Mouse (Mus musculus) lung, postnatal 36 days (tissue): Measurements from ENCODE around the gene Cnot10.

Source experiments
- DNase-seq: peaks from one replicate; pipeline ENCODE4 v3.0.0; 2022; ENCODE audit warnings: mixed read lengths

The Cnot10 gene

DNA sequence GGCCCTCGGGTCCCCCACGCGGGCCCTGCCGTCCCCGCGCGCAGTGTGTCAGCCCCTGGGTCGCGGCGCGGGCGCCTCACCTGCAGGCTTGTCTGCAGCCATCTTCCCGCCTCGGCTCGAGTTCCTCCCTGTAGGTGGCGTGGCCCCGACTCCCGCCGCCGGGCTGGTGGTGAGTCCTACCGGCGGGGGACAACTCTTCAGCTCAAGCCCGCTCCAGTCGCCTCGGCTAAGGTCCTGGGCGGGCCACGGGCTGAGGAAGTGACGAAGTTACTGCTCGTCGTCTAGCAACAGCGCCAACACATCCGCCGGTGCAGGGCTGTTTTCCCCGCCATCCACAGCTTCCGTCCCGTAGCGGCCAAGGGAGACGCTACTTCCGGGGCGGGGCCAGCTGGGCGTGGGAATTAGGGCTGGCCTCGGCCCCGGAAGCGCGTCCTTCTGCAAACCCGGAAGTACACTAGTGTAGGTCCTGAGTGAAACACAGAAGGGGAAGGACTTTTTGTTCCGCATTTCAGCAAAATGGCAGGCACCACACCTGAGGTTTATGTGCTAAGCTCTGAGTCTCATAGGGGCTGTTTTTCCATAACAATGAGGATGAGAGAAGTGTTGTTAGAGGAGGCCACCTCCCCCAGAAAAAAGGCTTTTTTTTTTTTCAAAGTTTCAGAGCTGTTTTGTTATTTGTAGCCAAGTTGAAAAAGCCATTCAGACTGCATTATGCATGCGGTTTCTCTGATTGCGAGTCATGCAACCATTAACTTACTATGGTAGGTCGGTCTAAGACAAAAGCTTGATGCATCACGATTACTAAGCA, at the start of gene Cnot10:
Cnot10 (minus strand) TSS at position 346 of the 808 bp plus-strand sequence.
- DNase-seq: peak; percentile 99

DNA sequence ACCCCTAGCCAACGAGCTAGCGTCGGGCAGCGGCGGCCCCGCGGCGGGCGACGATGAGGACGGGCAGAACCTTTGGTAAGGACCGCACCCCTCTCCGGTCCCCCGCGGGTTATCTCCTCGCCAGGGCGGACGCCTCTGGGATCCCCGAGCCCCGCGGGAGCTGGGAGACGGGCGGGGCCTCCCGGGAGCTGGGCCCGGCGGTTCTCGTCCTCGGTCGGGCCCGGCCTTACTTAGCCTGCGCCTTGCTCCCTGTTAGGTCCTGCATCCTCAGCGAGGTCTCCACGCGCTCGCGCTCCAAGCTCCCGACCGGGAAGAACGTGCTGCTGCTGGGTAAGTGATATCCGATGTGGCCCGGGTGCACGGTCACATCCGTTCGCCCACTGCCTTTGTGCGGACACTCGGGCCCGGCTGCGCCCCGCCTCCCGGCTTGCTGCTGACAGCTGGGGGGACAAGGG, 49.0 kb upstream of the Cnot10 start:
- peak; percentile 37 for DNase-seq

DNA sequence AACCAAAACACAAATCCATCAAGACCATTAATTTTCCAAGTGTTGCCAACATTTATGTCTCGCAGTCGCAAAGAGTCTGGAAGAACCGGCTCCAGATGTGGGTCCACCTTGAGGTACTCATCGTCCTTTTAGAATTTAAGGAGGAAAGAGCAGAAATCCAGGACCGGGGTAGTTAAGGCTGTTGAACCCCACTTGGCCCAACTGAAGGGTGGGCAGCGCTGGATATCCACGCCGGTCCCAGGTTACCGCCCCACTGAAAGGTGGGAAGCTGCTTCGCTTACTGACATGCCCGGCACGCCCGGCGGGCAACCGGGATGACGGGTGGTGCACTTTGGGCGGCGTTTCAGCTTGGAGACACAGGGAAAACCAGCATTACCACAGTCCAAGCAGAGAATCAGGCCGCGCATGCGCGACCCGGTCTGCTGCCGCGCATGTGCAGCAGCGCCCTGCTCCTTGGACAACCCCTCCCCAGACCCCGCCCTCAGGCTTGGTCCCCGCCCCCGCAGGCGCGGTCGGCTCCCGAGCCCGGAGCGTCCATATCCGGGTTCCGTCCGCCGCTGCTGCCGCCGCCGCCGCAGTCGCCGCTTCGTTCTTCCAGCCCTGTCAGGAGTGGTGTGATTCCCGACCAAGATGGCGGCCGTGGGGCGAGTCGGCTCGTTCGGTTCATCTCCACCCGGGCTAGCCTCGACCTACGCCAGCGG, 48.4 kb upstream of the Cnot10 start, which contains the start of gene Dync1li1:
Dync1li1 (plus strand) TSS at position 539 of the 701 bp plus-strand sequence.
- peak; percentile 98 for DNase-seq

DNA sequence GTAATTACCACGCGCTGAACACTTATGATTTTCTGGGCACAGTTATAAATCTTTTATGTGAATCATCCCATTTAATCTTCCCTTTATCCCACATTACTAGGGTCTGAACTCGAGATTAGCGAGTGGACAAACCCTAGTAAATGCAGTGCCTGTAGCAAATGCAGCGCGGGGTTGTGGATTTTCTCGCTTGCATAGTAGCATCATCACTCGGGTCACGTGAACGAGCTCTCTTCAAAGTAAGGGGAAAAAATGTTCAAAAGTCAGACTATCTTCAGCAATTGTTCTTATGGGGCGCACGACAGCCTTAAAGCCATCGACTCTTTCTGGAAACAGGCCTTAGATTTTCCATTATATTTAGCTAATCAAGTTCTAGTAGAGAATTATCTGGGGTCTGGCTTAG, 47.7 kb upstream of the Cnot10 start:
- DNase-seq: no peak

- DNase-seq: no peak
Measured at GRCm38 (mm10) chr9:114686245-114686644, 46.3 kb upstream of the Cnot10 start.

DNA sequence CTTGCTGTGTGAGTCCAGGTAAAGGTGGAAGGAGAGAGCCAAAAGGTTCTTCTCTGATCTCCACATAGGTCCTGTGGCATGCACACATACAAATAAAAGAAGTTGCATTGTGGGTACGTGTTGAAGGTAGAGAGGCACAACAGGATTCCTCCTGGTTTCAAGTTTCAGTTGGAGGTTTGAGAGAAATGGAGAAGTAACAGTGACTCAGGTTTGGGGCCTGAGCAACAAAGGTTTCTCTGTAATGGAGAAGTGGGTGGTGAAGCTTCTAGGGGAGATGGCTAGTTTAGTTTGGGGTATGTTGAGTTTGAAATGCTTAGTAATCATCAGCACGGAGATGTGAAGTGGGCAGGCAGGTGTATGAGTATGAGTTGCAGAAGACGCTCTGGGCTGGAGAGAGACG, 42.2 kb upstream of the Cnot10 start:
- no peak for DNase-seq

- DNase-seq: no peak
Measured at GRCm38 (mm10) chr9:114680531-114680930, 40.5 kb upstream of the Cnot10 start.

- DNase-seq: no peak
Measured at GRCm38 (mm10) chr9:114679944-114680343, 40.0 kb upstream of the Cnot10 start.

- no peak for DNase-seq
Measured at GRCm38 (mm10) chr9:114678576-114678975, 38.6 kb upstream of the Cnot10 start.

DNA sequence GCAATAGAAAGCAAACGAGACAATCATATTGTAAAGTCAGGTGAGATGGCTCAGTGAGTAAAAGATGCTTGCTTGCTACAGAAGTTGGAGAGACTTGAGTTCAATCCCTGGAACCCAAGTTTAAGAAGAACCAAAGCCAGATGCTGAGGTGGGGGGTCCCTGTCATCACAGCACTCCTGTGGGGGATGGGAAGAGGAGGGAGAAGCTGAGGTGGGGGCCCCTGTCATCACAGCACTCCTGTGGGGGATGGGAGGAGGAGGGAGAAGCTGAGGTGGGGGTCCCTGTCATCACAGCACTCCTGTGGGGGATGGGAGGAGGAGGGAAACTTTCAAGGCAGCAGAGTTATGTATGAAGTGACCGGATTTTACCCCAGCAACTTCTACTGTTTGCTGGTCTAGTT, 33.6 kb upstream of the Cnot10 start:
- no peak for DNase-seq

- no peak for DNase-seq
Measured at GRCm38 (mm10) chr9:114672703-114673561, 32.9 kb upstream of the Cnot10 start.

GRCm38 (mm10) chr9:114671946-114672345, 32.0 kb upstream of the Cnot10 start:
- DNase-seq: no peak

DNA sequence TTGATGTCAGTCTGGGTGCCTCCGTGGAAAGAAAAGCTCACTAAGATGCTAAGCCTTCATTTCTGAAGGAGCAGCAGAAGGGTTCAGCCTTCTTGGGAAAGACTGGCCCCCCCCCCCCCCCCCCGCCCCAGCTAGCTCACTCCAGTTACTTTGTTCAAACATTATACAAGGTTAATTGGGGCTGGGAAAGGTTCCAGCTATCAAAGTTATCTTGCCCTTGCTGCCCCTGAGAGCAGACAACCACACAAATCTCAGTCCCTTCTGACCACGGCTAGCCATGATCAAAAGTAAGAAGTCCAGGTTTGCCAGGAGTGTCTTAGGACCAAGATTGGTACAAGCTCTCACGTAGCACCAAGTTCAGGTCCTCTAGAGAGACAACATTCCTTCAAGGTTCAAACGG, 29.0 kb upstream of the Cnot10 start:
- no peak for DNase-seq

GRCm38 (mm10) chr9:114668047-114668446, 28.1 kb upstream of the Cnot10 start:
- DNase-seq: no peak

DNA sequence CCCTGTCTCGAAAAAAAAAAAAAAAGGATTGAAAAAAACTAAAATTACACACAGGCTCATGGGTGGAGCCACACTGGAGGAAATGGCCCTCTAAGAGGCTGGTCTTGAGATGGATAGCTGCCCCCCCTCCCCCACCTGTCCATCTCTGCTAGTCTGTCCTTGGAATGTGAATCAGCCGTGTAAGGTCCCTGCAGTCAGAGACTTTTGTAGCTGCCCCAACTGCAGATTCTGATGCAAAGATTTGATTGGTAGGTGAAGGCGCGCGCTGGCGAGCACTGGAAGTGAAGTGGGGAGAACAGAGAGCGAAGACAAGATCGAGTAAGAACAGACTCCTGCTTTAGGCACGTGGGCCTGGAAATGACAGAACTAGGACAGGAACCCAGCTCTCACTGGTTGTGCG, 26.9 kb upstream of the Cnot10 start:
- no peak for DNase-seq

DNA sequence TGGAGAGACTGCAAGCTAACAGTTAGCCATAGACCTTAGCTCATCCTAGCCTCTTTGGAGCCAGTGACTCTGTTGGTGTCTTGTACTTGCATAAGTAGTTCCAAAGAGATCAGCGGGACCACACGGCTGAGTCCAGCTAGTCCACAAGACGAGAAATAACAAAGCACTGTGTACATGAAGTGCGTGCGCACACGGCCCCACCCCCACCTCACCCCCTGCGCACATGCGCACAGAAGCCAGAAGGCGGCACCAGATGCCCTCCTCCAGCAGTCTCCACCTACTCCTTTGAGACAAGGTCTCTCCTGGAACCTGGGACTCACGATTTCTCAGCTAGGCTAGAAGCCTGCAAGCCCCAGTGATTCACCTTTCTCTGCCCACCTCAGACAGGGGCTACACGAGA, 23.8 kb upstream of the Cnot10 start:
- no peak for DNase-seq

GRCm38 (mm10) chr9:114661991-114662390, 22.0 kb upstream of the Cnot10 start:
- no peak for DNase-seq

DNA sequence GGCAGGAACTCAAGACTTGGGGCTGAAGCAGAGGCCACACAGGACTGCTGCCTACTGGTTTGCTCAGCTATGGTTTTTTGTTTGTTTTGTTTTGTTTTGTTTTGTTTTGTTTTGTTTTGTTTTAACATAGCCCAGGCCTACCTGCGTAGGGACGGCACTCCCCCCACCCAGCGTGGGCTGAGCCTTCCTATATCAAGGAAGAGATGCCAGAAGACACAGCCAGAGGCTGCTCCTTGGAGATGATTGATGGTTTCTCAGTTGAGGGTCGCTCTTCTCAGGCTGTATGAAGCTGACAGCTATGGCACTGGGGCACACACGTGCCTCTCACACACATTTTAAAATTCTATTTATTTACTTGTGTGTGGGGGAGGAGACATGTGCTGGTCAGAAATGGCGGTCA, 21.0 kb upstream of the Cnot10 start:
- DNase-seq: no peak

DNA sequence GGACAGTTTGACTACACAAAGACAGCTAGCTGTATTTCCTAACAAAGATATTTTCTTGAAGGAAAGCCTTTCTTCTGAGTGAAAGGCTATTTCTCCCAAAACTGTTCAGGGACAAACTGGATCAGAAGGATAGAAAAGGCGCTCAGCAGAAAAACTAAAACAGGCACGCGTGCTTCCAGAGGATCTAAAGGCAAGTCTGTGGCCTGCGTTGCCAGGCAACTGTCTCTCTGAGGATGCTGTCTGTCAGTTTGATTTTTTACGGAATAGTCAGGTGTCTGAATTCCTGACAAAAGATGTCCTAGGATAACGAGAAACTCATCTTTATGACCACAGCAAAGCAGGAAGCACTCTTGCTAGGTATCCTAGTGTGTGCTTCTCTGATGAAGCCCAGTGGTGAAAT, 20.5 kb upstream of the Cnot10 start:
- DNase-seq: no peak

DNA sequence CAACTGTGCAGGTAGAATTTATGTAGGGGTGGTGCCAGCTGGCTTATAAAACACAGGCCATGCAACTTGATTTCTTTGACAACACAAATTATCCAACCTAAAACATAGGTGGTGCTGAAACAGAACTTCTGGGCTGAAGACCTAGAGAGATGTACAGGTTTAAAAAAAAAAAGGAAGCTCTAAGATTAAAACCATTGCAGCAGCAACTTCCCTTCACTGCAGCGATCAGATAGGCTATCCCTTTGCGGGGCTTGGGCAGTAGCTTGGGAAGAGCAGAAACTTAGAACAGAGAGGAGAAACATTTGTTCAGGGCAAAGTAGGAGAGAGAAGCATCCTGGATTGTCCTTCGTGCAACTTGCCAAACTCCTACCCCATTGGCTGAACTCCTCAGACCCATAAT, 16.7 kb upstream of the Cnot10 start:
- DNase-seq: no peak

GRCm38 (mm10) chr9:114655356-114655755, 15.4 kb upstream of the Cnot10 start:
- DNase-seq: no peak

DNA sequence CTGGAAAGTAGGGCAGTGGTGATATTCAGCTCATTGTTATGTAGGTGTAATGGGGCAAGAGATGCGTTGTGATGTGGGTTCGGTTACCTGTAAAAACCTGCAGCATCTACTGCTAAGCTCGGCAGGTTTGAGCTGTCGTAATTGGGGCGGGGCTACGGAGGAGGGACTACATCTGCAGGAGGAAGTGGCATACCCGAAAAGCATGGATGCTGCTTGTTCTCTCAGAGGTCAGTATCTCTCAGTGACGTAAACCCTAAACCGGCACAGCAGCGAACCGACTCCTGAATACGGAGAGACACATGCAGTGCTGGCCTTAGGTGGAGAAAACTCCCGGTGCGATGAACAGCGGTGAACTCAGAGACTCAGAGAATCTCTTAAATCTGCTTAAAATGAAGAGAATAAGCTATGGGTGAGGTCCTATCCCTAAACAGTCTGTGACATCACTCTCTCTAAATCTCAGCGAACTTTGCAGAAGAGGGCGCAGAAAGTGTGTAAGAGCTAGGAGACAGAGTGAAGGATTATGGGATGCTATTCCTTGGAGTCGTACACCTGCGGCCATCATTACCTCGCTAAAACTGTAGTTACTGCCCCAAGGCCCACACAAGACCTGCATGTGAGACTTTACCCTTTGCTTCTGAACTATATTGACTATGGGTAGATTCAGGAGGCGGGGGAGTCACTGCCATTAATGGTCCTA, 11.1 kb upstream of the Cnot10 start:
- DNase-seq: no peak

DNA sequence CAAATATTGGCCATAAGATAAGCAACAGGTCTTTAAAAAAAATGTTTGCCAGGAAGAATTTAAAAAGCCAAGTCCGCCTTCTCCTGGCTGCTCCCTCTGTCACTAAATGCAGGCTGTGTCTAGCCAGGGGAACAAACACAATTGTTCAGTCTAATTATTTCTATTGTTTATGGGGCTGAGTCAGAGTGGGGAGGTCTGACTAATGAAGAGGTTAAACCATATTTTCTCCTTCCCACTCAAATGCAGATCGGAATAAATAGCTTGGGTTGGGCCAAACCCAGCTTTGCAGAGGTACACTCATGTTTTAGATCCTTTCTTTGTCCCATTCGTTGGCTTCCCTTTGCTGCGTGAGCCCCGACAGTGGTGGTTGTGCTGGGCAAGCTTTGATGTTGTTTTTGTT, 9.4 kb upstream of the Cnot10 start:
- DNase-seq: no peak
